Mouse (Mus musculus) C2C12 (cell line): ENCODE data around the gene Amh. TPM values are rescaled to one million over a fixed set of nuclear protein-coding genes. Genes with fewer than 3 reads are reported as not detected.

ENCODE experiments used
- H3K27me3 ChIP-seq: one replicate; pipeline ENCODE4 v1.6.1; 2011; ENCODE audit not compliant: control insufficient read depth, insufficient read depth, insufficient read length
- H3K36me3 ChIP-seq: one replicate; pipeline ENCODE4 v1.6.1; 2011; ENCODE audit not compliant: control insufficient read depth, insufficient read depth
- H3K4me3 ChIP-seq: one replicate; pipeline ENCODE4 v1.5.1; 2011; ENCODE audit warnings: mild to moderate bottlenecking, control low read depth; ENCODE audit not compliant: poor library complexity, insufficient read depth, severe bottlenecking
- H3K79me2 ChIP-seq: one replicate; pipeline ENCODE4 v1.6.1; 2011; ENCODE audit not compliant: control insufficient read depth, insufficient read depth
- H3K79me3 ChIP-seq: one replicate; pipeline ENCODE4 v1.6.1; 2011; ENCODE audit warnings: low read depth, control low read depth
- H3ac ChIP-seq: one replicate; pipeline ENCODE3; 2011; ENCODE audit warnings: low read depth; ENCODE audit not compliant: control insufficient read depth, insufficient read length
- CEBPB ChIP-seq: IDR thresholded peaks from one replicate; pipeline ENCODE4 v1.6.1; 2011; ENCODE audit warnings: low read depth, mild to moderate bottlenecking, control low read depth, moderate library complexity
- CTCF ChIP-seq: IDR thresholded peaks from one replicate; pipeline ENCODE4 v1.5.1; 2011; ENCODE audit not compliant: control insufficient read depth, insufficient read depth, insufficient read length
- FOSL1 ChIP-seq: IDR thresholded peaks from one replicate; pipeline ENCODE4 v1.8.0; 2011; ENCODE audit warnings: mild to moderate bottlenecking, low read length; ENCODE audit not compliant: poor library complexity, insufficient read depth, severe bottlenecking
- MAX ChIP-seq: IDR thresholded peaks from one replicate; pipeline ENCODE4 v1.6.1; 2011; ENCODE audit warnings: mild to moderate bottlenecking, control low read depth
- MYOD1 ChIP-seq: IDR thresholded peaks from one replicate; pipeline ENCODE4 v1.6.1; 2011; ENCODE audit warnings: low read depth; ENCODE audit not compliant: control insufficient read depth, insufficient read length
- MYOG ChIP-seq: IDR thresholded peaks from one replicate; pipeline ENCODE4 v1.6.1; 2011; ENCODE audit not compliant: control insufficient read depth, insufficient read length; ENCODE audit errors: extremely low read depth
- USF1 ChIP-seq: IDR thresholded peaks from one replicate; pipeline ENCODE4 v1.6.1; 2011; ENCODE audit warnings: low read depth, mild to moderate bottlenecking, control low read depth, moderate library complexity
- polyA plus RNA-seq: library from polyadenylated mRNA; unstranded; fragments of >200 nt; fragmentation: generic; extraction: Trizol; gene quantifications from one replicate; pipeline ENCODE4 v1.2.1, GENCODE M21; 2012; ENCODE audit warnings: missing spikeins

The Amh gene
- polyA plus RNA-seq, 1 experiment = 0.87 TPM

DNA sequence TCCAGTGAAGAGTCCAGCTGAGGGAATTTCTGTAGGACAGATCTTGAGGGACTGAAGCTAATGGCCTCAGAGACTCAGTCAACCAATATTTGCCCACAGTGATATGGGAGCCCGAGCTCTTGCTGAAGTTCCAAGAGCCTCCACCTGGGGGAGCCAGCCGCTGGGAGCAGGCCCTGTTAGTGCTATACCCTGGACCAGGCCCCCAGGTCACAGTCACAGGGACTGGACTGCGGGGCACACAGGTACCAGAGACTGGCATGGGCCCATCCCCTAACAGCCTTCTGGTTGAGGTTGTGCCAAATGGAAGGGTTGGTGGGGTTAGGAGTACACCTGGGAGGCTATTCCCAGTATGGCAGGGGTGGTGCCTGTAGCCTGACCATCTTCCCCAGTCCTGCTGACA is 882 bp downstream of the Amh start:
- Histone ChIP-seq H3ac (no peak overlapping the region), H3K79me3 (peaks cover 12% of the 10 kb centered on the region), H3K4me3 (no peak overlapping the region), H3K36me3 (peaks cover 52% of the 10 kb centered on the region), H3K27me3 (no peaks in the 10 kb centered on the region), H3K79me2 (peaks cover 15% of the 10 kb centered on the region)
- TF ChIP-seq CTCF = peak; percentile 24
- TF ChIP-seq FOSL1 = no peak

DNA sequence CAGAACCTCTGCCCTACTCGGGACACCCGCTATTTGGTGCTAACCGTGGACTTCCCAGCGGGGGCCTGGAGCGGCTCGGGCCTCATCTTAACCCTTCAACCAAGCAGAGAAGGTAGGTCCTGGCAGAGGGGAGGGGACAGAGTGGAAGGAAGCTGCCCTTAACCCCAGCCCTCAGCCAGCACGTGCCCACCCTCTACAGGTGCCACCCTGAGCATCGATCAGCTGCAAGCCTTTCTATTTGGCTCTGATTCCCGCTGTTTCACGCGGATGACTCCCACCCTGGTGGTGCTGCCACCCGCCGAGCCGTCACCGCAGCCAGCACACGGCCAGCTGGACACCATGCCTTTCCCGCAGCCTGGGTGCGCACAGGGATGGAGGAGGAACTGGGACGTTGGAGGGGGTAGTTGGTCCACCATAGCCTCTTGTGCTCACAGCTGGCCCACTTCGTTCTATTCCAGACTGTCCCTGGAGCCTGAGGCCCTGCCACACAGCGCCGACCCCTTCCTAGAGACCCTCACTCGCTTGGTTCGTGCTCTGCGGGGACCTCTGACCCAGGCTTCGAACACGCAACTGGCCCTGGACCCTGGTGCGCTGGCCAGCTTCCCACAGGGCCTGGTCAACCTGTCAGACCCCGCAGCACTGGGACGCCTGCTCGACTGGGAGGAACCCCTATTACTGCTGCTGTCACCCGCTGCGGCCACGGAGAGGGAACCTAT is 1.5 kb downstream of the Amh start:
- Histone ChIP-seq H3ac (no peak overlapping the region), H3K79me2 (peaks cover 10% of the 10 kb centered on the region), H3K27me3 (no peaks in the 10 kb centered on the region), H3K36me3 (peaks cover 47% of the 10 kb centered on the region), H3K4me3 (no peak overlapping the region), H3K79me3 (peaks cover 7% of the 10 kb centered on the region)
- no peak for TF ChIP-seq MAX
- no peak for TF ChIP-seq CTCF
- TF ChIP-seq USF1 = no peak
- TF ChIP-seq MYOG = no peak
- TF ChIP-seq FOSL1 = no peak
- no peak for TF ChIP-seq MYOD1
- TF ChIP-seq CEBPB = no peak

DNA sequence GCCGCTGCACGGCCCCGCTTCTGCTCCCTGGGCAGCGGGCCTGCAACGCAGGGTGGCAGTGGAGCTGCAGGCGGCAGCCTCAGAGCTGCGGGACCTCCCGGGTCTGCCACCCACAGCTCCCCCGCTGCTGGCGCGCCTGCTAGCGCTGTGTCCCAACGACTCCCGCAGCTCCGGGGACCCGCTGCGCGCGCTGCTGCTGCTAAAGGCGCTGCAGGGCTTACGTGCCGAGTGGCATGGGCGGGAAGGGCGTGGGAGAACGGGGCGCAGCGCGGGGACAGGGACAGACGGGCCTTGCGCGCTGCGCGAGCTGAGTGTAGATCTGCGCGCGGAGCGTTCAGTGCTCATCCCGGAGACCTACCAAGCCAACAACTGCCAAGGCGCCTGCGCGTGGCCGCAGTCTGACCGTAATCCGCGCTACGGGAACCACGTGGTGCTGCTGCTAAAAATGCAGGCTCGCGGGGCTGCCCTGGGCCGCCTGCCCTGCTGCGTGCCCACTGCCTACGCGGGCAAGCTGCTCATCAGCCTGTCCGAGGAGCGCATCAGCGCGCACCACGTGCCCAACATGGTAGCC is 2.1 kb downstream of the Amh start:
- TF ChIP-seq MAX = no peak
- TF ChIP-seq CTCF = no peak
- no peak for TF ChIP-seq USF1
- TF ChIP-seq MYOG = no peak
- TF ChIP-seq CEBPB = no peak
- no peak for TF ChIP-seq FOSL1
- no peak for TF ChIP-seq MYOD1
- H3K79me2 ChIP-seq = peaks cover 3% of the 10 kb centered on the region
- H3K27me3 ChIP-seq = no peaks in the 10 kb centered on the region
- no peak overlapping the region for H3ac ChIP-seq
- H3K79me3 ChIP-seq = peaks cover 1% of the 10 kb centered on the region
- H3K4me3 ChIP-seq = no peak overlapping the region
- peaks cover 40% of the 10 kb centered on the region for H3K36me3 ChIP-seq

DNA sequence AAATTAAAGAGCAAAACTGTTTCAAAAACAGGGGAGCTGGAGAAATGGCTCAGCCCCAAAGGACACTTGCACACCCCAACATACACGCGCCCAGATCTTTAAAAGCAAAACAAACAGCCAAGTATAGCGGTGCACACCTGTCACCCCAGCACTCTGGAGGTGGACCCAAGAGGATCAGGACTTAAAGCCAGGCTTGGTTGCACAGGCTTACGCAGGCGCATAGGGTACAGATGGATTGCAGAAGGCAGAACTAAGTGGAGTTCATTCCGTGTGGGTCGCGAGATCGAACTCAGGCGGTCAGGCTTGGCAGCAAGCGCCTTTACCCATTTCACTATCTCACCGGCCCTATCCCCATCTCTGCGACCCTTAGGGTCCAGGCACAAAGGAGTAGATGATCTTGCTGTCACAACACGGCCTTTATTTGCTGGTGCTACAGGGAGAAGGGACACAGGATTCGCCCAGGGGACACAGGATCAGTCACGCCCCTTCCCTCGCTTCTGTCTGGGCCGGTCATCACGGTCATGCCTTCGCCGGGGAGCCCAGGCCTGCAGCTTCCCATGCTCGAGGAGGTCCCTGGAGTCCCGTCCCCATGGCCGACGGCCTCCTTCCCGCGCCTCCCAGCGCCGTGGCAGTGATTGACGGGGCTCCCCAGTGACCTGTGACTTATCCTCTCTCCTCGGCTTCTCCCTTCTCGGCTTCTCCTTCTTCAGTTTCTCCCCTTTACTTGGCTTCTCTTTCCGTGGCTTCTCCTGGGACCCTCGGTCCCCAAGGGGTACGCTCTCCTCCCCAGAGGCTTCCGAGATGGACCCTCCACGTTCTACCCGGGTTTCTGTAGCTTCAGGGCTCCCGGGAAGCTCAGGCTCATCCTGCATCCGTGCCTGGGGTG is 3.3 kb downstream of the Amh start:
- no peak overlapping the region for H3K4me3 ChIP-seq
- TF ChIP-seq USF1 = no peak
- TF ChIP-seq FOSL1 = no peak
- no peak for TF ChIP-seq MAX
- no peak for TF ChIP-seq CTCF
- TF ChIP-seq CEBPB = no peak
- TF ChIP-seq MYOD1 = no peak
- TF ChIP-seq MYOG = no peak
- H3K36me3 ChIP-seq = peaks cover 28% of the 10 kb centered on the region
- H3K79me3 ChIP-seq = no peaks in the 10 kb centered on the region
- H3K27me3 ChIP-seq = no peaks in the 10 kb centered on the region
- H3K79me2 ChIP-seq = no peaks in the 10 kb centered on the region
- no peak overlapping the region for H3ac ChIP-seq

DNA sequence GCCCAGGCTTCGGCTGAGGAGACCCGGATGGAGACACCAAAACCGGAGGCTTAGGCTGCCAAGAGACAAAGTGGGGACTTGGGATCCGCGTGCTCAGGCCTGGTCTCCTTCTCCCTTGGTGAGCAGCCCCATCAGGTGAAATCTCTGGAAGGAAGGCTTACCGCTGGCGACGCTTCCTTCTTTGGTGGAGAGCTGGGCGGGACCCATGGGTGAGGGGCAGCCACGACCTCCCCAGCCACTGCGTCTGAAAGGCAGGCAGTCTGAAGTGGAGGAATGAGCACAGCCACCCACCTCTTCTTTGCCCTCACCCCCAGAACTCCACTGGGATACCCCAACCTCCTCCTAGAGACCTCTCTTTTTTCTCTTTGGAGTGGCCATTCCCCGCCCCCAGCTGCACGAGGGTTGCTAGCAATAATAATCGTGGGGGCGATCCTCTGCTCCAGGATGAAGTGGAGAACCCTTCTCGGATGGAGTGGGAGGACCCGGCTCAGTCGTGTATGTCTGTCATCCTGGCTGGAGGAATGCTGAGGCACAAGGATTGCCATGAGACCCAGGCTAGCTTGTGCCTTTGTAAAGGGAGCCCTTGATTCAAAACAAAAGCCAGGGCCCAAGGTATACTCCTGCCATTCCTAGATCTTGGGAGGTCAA is 4.1 kb downstream of the Amh start:
- Histone ChIP-seq H3K79me3 (no peaks in the 10 kb centered on the region), H3K36me3 (peaks cover 21% of the 10 kb centered on the region), H3K79me2 (no peaks in the 10 kb centered on the region), H3ac (no peak overlapping the region), H3K27me3 (no peaks in the 10 kb centered on the region), H3K4me3 (no peak overlapping the region)
- no peak for TF ChIP-seq FOSL1
- no peak for TF ChIP-seq MYOD1
- TF ChIP-seq CTCF = no peak
- no peak for TF ChIP-seq MAX
- TF ChIP-seq MYOG = no peak
- no peak for TF ChIP-seq USF1
- TF ChIP-seq CEBPB = no peak
